Mouse (Mus musculus) E14TG2a.4 (cell line): ENCODE measurements around the gene Luc7l3.

Source experiments
- CTCF ChIP-seq: conservative IDR thresholded peaks from 2 replicates; pipeline ENCODE4 v1.5.1; 2014; ENCODE audit warnings: low read length
- POU5F1 ChIP-seq: IDR thresholded peaks from 2 replicates; pipeline ENCODE4 v1.6.1; 2014; ENCODE audit warnings: low read length, borderline replicate concordance

- TF ChIP-seq CTCF (no peak), POU5F1 (no peak)
Measured at GRCm38 (mm10) chr11:94243422-94244180, 78.2 kb downstream of the Luc7l3 start.
